Mouse (Mus musculus) liver, postnatal 0 days (tissue): Measurements from ENCODE around the gene Scgb1a1.

Source experiments
- CTCF ChIP-seq: sonication (generic); IDR thresholded peaks from 2 replicates; pipeline ENCODE4 v1.5.1; 2016; ENCODE audit warnings: antibody characterized with exemption, low read depth
- EP300 ChIP-seq: IDR thresholded peaks from 2 replicates; pipeline ENCODE4 v1.6.1; 2016; ENCODE audit warnings: antibody characterized with exemption, low read depth, mild to moderate bottlenecking

DNA sequence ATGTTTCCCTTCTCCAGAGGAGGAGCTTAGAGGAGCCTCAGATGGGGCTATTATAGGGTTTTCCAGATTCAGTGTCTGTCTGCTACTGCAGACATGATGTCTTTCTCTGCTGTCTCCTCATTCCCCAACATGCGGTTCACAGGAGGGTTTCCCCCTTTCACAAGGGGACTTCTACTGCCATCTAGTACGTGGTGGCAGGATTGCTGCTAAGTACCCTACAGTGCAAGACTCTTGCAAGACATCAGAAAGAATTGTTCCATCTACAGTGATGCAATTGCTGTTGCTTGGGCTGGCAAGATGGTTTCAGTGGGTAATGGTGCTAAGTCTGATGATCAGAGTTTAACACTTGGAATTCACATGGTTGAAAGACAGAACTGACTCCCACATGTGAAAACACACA, 32.6 kb downstream of the Scgb1a1 start:
- TF ChIP-seq CTCF (peak; percentile 68), EP300 (no peak)
